Mouse (Mus musculus): ENCODE measurements around the gene Kcnd1. TPM values are rescaled to one million over a fixed set of nuclear protein-coding genes. Genes with fewer than 3 reads are reported as not detected.

Kcnd1 gene
- polyA plus RNA-seq, 1 experiment from 2014 or later, result 1.6 TPM

MicroRNA genes within 50 kb of the gene (microRNA counts, 519-probe panel; counts per million panel counts)
- microRNA mmu-miR-1198, result 2,932 counts per million, percentile 11 among the panel's probes with 10 or more counts

Small RNAs within 50 kb of the gene (microRNA-seq; reads per million reads assigned to microRNA genes)
- 29.5 reads per million, percentile 53 among the genes with 10 or more reads in this experiment for gene Mir1198 (ENCODE audit: borderline number of aligned reads)

Other genes starting within 250 kb of the Kcnd1 start
- gene Foxp3, start 248.6 kb upstream of the Kcnd1 start, polyA plus RNA-seq (2014; fragmentation: Nextera tagmentation; extraction: Ambion mirVana), result 0.07 TPM in 1 of 2 replicates, not detected in the other
- 1.1 and 1.6 TPM in 2 replicates for gene Ppp1r3f, start 248.0 kb upstream of the Kcnd1 start, polyA plus RNA-seq (2014; fragmentation: Nextera tagmentation; extraction: Ambion mirVana)
- 17.4 and 18.7 TPM in 2 replicates for gene Ccdc22, start 216.8 kb upstream of the Kcnd1 start, polyA plus RNA-seq (2014; fragmentation: Nextera tagmentation; extraction: Ambion mirVana)
- gene Cacna1f, start 215.2 kb upstream of the Kcnd1 start, polyA plus RNA-seq (2014; fragmentation: Nextera tagmentation; extraction: Ambion mirVana), result not detected in 2 replicates
- 0.74 and 1.6 TPM in 2 replicates for gene Syp, start 183.8 kb upstream of the Kcnd1 start, polyA plus RNA-seq (2014; fragmentation: Nextera tagmentation; extraction: Ambion mirVana)
- gene Prickle3, start 165.0 kb upstream of the Kcnd1 start, polyA plus RNA-seq (2014; fragmentation: Nextera tagmentation; extraction: Ambion mirVana), result 4.4 and 5.2 TPM in 2 replicates
- gene Plp2, start 150.9 kb upstream of the Kcnd1 start, polyA plus RNA-seq (2014; fragmentation: Nextera tagmentation; extraction: Ambion mirVana), result 171 and 181 TPM in 2 replicates
- not detected in 2 replicates for gene Magix, start 141.0 kb upstream of the Kcnd1 start, polyA plus RNA-seq (2014; fragmentation: Nextera tagmentation; extraction: Ambion mirVana)
- 31.2 and 35.7 TPM in 2 replicates for gene Gpkow, start 125.2 kb upstream of the Kcnd1 start, polyA plus RNA-seq (2014; fragmentation: Nextera tagmentation; extraction: Ambion mirVana)
- 16.0 and 16.2 TPM in 2 replicates for gene Wdr45, start 108.0 kb upstream of the Kcnd1 start, polyA plus RNA-seq (2014; fragmentation: Nextera tagmentation; extraction: Ambion mirVana)
- 0.34 TPM in 1 of 2 replicates, not detected in the other for gene Gm45208, start 100.0 kb upstream of the Kcnd1 start, polyA plus RNA-seq (2014; fragmentation: Nextera tagmentation; extraction: Ambion mirVana)
- 52.3 and 55.9 TPM in 2 replicates for gene Praf2, start 93.8 kb upstream of the Kcnd1 start, polyA plus RNA-seq (2014; fragmentation: Nextera tagmentation; extraction: Ambion mirVana)
- gene Ccdc120, start 71.4 kb upstream of the Kcnd1 start, polyA plus RNA-seq (2014; fragmentation: Nextera tagmentation; extraction: Ambion mirVana), result 5.2 and 8.5 TPM in 2 replicates
- gene Tfe3, start 59.7 kb upstream of the Kcnd1 start, polyA plus RNA-seq (2014; fragmentation: Nextera tagmentation; extraction: Ambion mirVana), result 12.1 and 15.0 TPM in 2 replicates
- gene Gripap1, start 32.5 kb upstream of the Kcnd1 start, polyA plus RNA-seq (2014; fragmentation: Nextera tagmentation; extraction: Ambion mirVana), result 26.5 and 26.8 TPM in 2 replicates
- 22.9 and 23.7 TPM in 2 replicates for gene Otud5, start 19.1 kb downstream of the Kcnd1 start, polyA plus RNA-seq (2014; fragmentation: Nextera tagmentation; extraction: Ambion mirVana)
- 5.2 and 5.7 TPM in 2 replicates for gene Pim2, start 56.0 kb downstream of the Kcnd1 start, polyA plus RNA-seq (2014; fragmentation: Nextera tagmentation; extraction: Ambion mirVana)
- gene Slc35a2, start 61.7 kb downstream of the Kcnd1 start, polyA plus RNA-seq (2014; fragmentation: Nextera tagmentation; extraction: Ambion mirVana), result 16.9 and 19.1 TPM in 2 replicates
- gene Pqbp1, start 77.0 kb downstream of the Kcnd1 start, polyA plus RNA-seq (2014; fragmentation: Nextera tagmentation; extraction: Ambion mirVana), result 81.0 and 88.2 TPM in 2 replicates
- 135 and 152 TPM in 2 replicates for gene Timm17b, start 77.1 kb downstream of the Kcnd1 start, polyA plus RNA-seq (2014; fragmentation: Nextera tagmentation; extraction: Ambion mirVana)
- not detected in 2 replicates for gene Gm10491, start 85.5 kb downstream of the Kcnd1 start, polyA plus RNA-seq (2014; fragmentation: Nextera tagmentation; extraction: Ambion mirVana)
- gene Gm10490, start 87.3 kb downstream of the Kcnd1 start, polyA plus RNA-seq (2014; fragmentation: Nextera tagmentation; extraction: Ambion mirVana), result not detected in 2 replicates
- gene Pcsk1n, start 97.5 kb downstream of the Kcnd1 start, polyA plus RNA-seq (2014; fragmentation: Nextera tagmentation; extraction: Ambion mirVana), result 0.10 and 0.23 TPM in 2 replicates
- gene Eras, start 106.3 kb downstream of the Kcnd1 start, polyA plus RNA-seq (2014; fragmentation: Nextera tagmentation; extraction: Ambion mirVana), result not detected in 2 replicates
- 23.8 and 27.2 TPM in 2 replicates for gene Hdac6, start 125.6 kb downstream of the Kcnd1 start, polyA plus RNA-seq (2014; fragmentation: Nextera tagmentation; extraction: Ambion mirVana)
- gene Gata1, start 155.8 kb downstream of the Kcnd1 start, polyA plus RNA-seq (2014; fragmentation: Nextera tagmentation; extraction: Ambion mirVana), result 13.7 and 16.6 TPM in 2 replicates
- gene Glod5, start 196.2 kb downstream of the Kcnd1 start, polyA plus RNA-seq (2014; fragmentation: Nextera tagmentation; extraction: Ambion mirVana), result 0.82 TPM in 1 of 2 replicates, not detected in the other